8 mouse cellular contexts compared by ENCODE assay signal in genomic region chr3:58524246-58524645, GRCm38 (mm10). TPM values are rescaled to one million over a fixed set of nuclear protein-coding genes. Genes with fewer than 3 reads are reported as not detected.
DNase-seq lines count a peak whose midpoint lies in the region; ATAC-seq and TF ChIP-seq lines count a peak whose summit lies in the region.

No protein-coding gene starts in this region.

- peaks cover 33% of the 10 kb centered on the region for H3K36me3 ChIP-seq in heart, embryonic 13.5 days
- peaks cover 45% of the 10 kb centered on the region for H3K36me3 ChIP-seq in G1E (replicated peaks)
- peaks cover 26% of the 10 kb centered on the region for H3K36me3 ChIP-seq in heart, embryonic 15.5 days
- peaks cover 22% of the 10 kb centered on the region for H3K36me3 ChIP-seq in liver, postnatal 0 days (replicated peaks; ENCODE audit: insufficient read depth, low read length)
- peaks cover 6% of the 10 kb centered on the region; the same call in 1 of the 2 replicates for H3K36me3 ChIP-seq in thymus, adult 2 months (ENCODE audit: control insufficient read depth, insufficient read depth, low read length)

- DNase-seq in heart, adult 9 months (ENCODE audit: low spot score in 2 of 2): no peak
- DNase-seq in G1E (ENCODE audit: low spot score): no peak
- DNase-seq in liver, postnatal 0 days: no peak
- no peak for DNase-seq in thymus, adult 2 months
- no peak for DNase-seq in right cerebral cortex, adult 2 months (ENCODE audit: low spot score in 2 of 2)

- H3K27me3 ChIP-seq in heart, embryonic 13.5 days (replicated peaks): no peaks in the 10 kb centered on the region
- no peaks in the 10 kb centered on the region for H3K27me3 ChIP-seq in G1E (ENCODE audit: insufficient read depth, low read length)
- H3K27me3 ChIP-seq in heart, embryonic 15.5 days: no peaks in the 10 kb centered on the region
- H3K27me3 ChIP-seq in liver, postnatal 0 days (ENCODE audit: insufficient read depth, low read length): no peaks in the 10 kb centered on the region
- no peaks in the 10 kb centered on the region for H3K27me3 ChIP-seq in thymus, adult 2 months (ENCODE audit: control insufficient read depth, insufficient read depth, low read length)

- no peak for TF ChIP-seq POLR2A in thymus, adult 2 months (IDR thresholded peaks at IDR 0.05; ENCODE audit: control insufficient read depth, extremely low read depth, insufficient read depth, low read length, poor library complexity)

- peak overlapping the region; percentile 99 for H3K9ac ChIP-seq in heart, embryonic 13.5 days
- H3K9ac ChIP-seq in heart, embryonic 15.5 days: peak overlapping the region; percentile 99; the same call in 1 of the 2 replicates
- peak overlapping the region; percentile 100 for H3K9ac ChIP-seq in liver, postnatal 0 days (replicated peaks)

- TF ChIP-seq EP300 in liver, postnatal 0 days (IDR thresholded peaks at IDR 0.05; ENCODE audit: low read depth): no peak

- H3K4me1 ChIP-seq in heart, embryonic 13.5 days: peaks cover 28% of the 10 kb centered on the region
- peaks cover 27% of the 10 kb centered on the region for H3K4me1 ChIP-seq in G1E (ENCODE audit: insufficient read depth, low read depth, low read length)
- peaks cover 17% of the 10 kb centered on the region for H3K4me1 ChIP-seq in heart, embryonic 15.5 days (replicated peaks)
- H3K4me1 ChIP-seq in liver, postnatal 0 days (ENCODE audit: insufficient read depth): peaks cover 26% of the 10 kb centered on the region
- H3K4me1 ChIP-seq in thymus, adult 2 months (replicated peaks; ENCODE audit: control insufficient read depth, insufficient read depth, low read length): 0 out of 2 replicates have a peak, but pooled peaks cover 2% of the 10 kb centered on the region

- TF ChIP-seq CTCF in G1E (IDR thresholded peaks at IDR 0.05; ENCODE audit: low read depth, low read length): no peak
- TF ChIP-seq CTCF in liver, postnatal 0 days (IDR thresholded peaks at IDR 0.05; ENCODE audit: low read depth): no peak
- TF ChIP-seq CTCF in thymus, adult 2 months (IDR thresholded peaks at IDR 0.05; ENCODE audit: borderline replicate concordance, control insufficient read depth, extremely low read depth, insufficient read depth, low read length, poor library complexity): no peak

- H3K4me3 ChIP-seq in heart, embryonic 13.5 days: peak overlapping the region; percentile 97
- H3K4me3 ChIP-seq in G1E (ENCODE audit: low read depth, low read length): peak overlapping the region; percentile 96
- H3K4me3 ChIP-seq in heart, embryonic 15.5 days: peak overlapping the region; percentile 100
- peak overlapping the region; percentile 99 for H3K4me3 ChIP-seq in liver, postnatal 0 days (ENCODE audit: low read depth, low read length)
- H3K4me3 ChIP-seq in thymus, adult 2 months (ENCODE audit: control insufficient read depth, insufficient read depth, low read length): no peak overlapping the region

- H3K4me2 ChIP-seq in heart, embryonic 13.5 days: peak overlapping the region; percentile 86
- H3K4me2 ChIP-seq in heart, embryonic 15.5 days: peak overlapping the region; percentile 77
- H3K4me2 ChIP-seq in liver, postnatal 0 days (ENCODE audit: low read depth, low read length): peak overlapping the region; percentile 86

- WGBS in heart, embryonic 13.5 days: 54% methylated on average over 4 of the region's 4 CpGs
- 43% methylated on average over 4 of the region's 4 CpGs for WGBS in heart, embryonic 15.5 days
- WGBS in liver, postnatal 0 days (ENCODE audit: insufficient replicate concordance): 31% methylated on average over 4 of the region's 4 CpGs
- WGBS in thymus, adult 2 months: 50% methylated on average over 4 of the region's 4 CpGs

- no peaks in the 10 kb centered on the region for H3K9me3 ChIP-seq in heart, embryonic 13.5 days
- no peaks in the 10 kb centered on the region for H3K9me3 ChIP-seq in G1E (replicated peaks)
- no peaks in the 10 kb centered on the region for H3K9me3 ChIP-seq in heart, embryonic 15.5 days (replicated peaks)
- no peaks in the 10 kb centered on the region for H3K9me3 ChIP-seq in liver, postnatal 0 days (ENCODE audit: low read length)

- H3K27ac ChIP-seq in heart, embryonic 13.5 days (replicated peaks): no peak overlapping the region
- no peak overlapping the region for H3K27ac ChIP-seq in heart, embryonic 15.5 days
- no peak overlapping the region for H3K27ac ChIP-seq in liver, postnatal 0 days (ENCODE audit: low read depth)
- no peak overlapping the region for H3K27ac ChIP-seq in thymus, adult 2 months (ENCODE audit: control insufficient read depth, insufficient read depth, low read length)

- ATAC-seq in heart, embryonic 13.5 days (ENCODE audit: extremely low read depth, insufficient number of reproducible peaks, low FRiP score, low TSS enrichment): no peak
- no peak for ATAC-seq in G1E (ENCODE audit: extremely low read depth, insufficient number of reproducible peaks, low FRiP score, poor library complexity, severe bottlenecking)
- no peak for ATAC-seq in heart, embryonic 15.5 days (replicated peaks; ENCODE audit: insufficient number of reproducible peaks, insufficient read depth, low FRiP score, low read depth)
- ATAC-seq in liver, postnatal 0 days: no peak
- ATAC-seq in monocyte, adult 5-6 weeks (replicated peaks; ENCODE audit: insufficient number of reproducible peaks, low FRiP score, low TSS enrichment, poor library complexity, severe bottlenecking): no peak

RNA-seq across cellular contexts. Expression of gene Eif2a, which starts 1.4 kb away (rescaled TPM):
- polyA plus RNA-seq in heart, embryonic 13.5 days (2015; fragmentation: Nextera tagmentation; extraction: Ambion mirVana): 37.4 and 37.5 TPM in 2 replicates
- total RNA-seq in G1E (2014; fragmentation: Nextera tagmentation) (224 and 235 TPM in 2 replicates), G1E (2017) (89.4 and 95.3 TPM in 2 replicates)
- 8.5 and 8.7 TPM in 2 replicates for polyA plus RNA-seq in G1E (2012)
- 32.0 and 34.5 TPM in 2 replicates for polyA plus RNA-seq in heart, embryonic 15.5 days (2015; fragmentation: Nextera tagmentation; extraction: Ambion mirVana)
- 20.1 and 20.6 TPM in 2 replicates for polyA plus RNA-seq in liver, postnatal 0 days (2015; fragmentation: Nextera tagmentation; extraction: Ambion mirVana)
- 13.0 and 14.1 TPM in 2 replicates for polyA plus RNA-seq in thymus, adult 2 months (2012; rRNA removed)
- 52.9 to 62.9 TPM (median 60.4 TPM) in 3 replicates for total RNA-seq in monocyte, adult 5-6 weeks (2017)

RNA-seq across cellular contexts. Expression of gene Serp1, which starts 1.4 kb away (rescaled TPM):
- 90.8 and 97.2 TPM in 2 replicates for polyA plus RNA-seq in heart, embryonic 13.5 days (2015; fragmentation: Nextera tagmentation; extraction: Ambion mirVana)
- 102 and 130 TPM in 2 replicates for total RNA-seq in G1E (2014; fragmentation: Nextera tagmentation)
- total RNA-seq in G1E (2017): 89.9 and 91.3 TPM in 2 replicates
- 60.5 and 72.2 TPM in 2 replicates for polyA plus RNA-seq in G1E (2012)
- 80.7 and 91.6 TPM in 2 replicates for polyA plus RNA-seq in heart, embryonic 15.5 days (2015; fragmentation: Nextera tagmentation; extraction: Ambion mirVana)
- 115 and 118 TPM in 2 replicates for polyA plus RNA-seq in liver, postnatal 0 days (2015; fragmentation: Nextera tagmentation; extraction: Ambion mirVana)
- 33.9 and 38.1 TPM in 2 replicates for polyA plus RNA-seq in thymus, adult 2 months (2012; rRNA removed)
- 138 to 231 TPM (median 205 TPM) in 3 replicates for total RNA-seq in monocyte, adult 5-6 weeks (2017)

RNA-seq across cellular contexts. Expression of gene Selenot, which starts 52.2 kb away (rescaled TPM):
- polyA plus RNA-seq in heart, embryonic 13.5 days (2015; fragmentation: Nextera tagmentation; extraction: Ambion mirVana): 15.5 and 17.8 TPM in 2 replicates
- total RNA-seq in G1E (2014; fragmentation: Nextera tagmentation): 124 and 127 TPM in 2 replicates
- total RNA-seq in G1E (2017): 184 and 201 TPM in 2 replicates
- 27.4 and 31.1 TPM in 2 replicates for polyA plus RNA-seq in G1E (2012)
- 15.4 and 18.8 TPM in 2 replicates for polyA plus RNA-seq in heart, embryonic 15.5 days (2015; fragmentation: Nextera tagmentation; extraction: Ambion mirVana)
- polyA plus RNA-seq in liver, postnatal 0 days (2015; fragmentation: Nextera tagmentation; extraction: Ambion mirVana): 13.5 TPM in 2 replicates
- 36.6 and 41.4 TPM in 2 replicates for polyA plus RNA-seq in thymus, adult 2 months (2012; rRNA removed)
- total RNA-seq in monocyte, adult 5-6 weeks (2017): 192 to 279 TPM (median 244 TPM) in 3 replicates
